ENCODE assay signal across 8 mouse cellular contexts in genomic region chr17:78198820-78199219, GRCm38 (mm10). TPM values are rescaled to one million over a fixed set of nuclear protein-coding genes. Genes with fewer than 3 reads are reported as not detected.
DNase-seq lines count a peak whose midpoint lies in the region; ATAC-seq and TF ChIP-seq lines count a peak whose summit lies in the region.

No protein-coding gene starts in this region.

- H3K27ac ChIP-seq in kidney, postnatal 0 days: no peak overlapping the region
- H3K27ac ChIP-seq in embryonic fibroblast, embryonic 13.5 days (ENCODE audit: insufficient read depth, low read length): peak overlapping the region; percentile 74; the same call in 1 of the 2 replicates
- peak overlapping the region; percentile 85; the same call in 1 of the 2 replicates for H3K27ac ChIP-seq in hindbrain, postnatal 0 days
- no peak overlapping the region for H3K27ac ChIP-seq in neural tube, embryonic 12.5 days

- TF ChIP-seq CTCF in kidney, postnatal 0 days (IDR thresholded peaks at IDR 0.05; ENCODE audit: low read depth): peak; percentile 23; the same call in 1 of the 2 replicates
- no peak for TF ChIP-seq CTCF in embryonic fibroblast, embryonic 13.5 days (IDR thresholded peaks at IDR 0.05; ENCODE audit: borderline replicate concordance, insufficient read depth, low read length)
- TF ChIP-seq CTCF in hindbrain, postnatal 0 days (IDR thresholded peaks at IDR 0.05; ENCODE audit: low read depth): peak; percentile 47

- H3K27me3 ChIP-seq in kidney, postnatal 0 days (ENCODE audit: insufficient read depth, low read length): no peaks in the 10 kb centered on the region
- no peaks in the 10 kb centered on the region for H3K27me3 ChIP-seq in hindbrain, postnatal 0 days (ENCODE audit: insufficient read depth, low read length)
- 0 out of 2 replicates have a peak, but pooled peaks cover 2% of the 10 kb centered on the region for H3K27me3 ChIP-seq in neural tube, embryonic 12.5 days (replicated peaks)

- peaks cover 19% of the 10 kb centered on the region for H3K4me1 ChIP-seq in kidney, postnatal 0 days (replicated peaks; ENCODE audit: insufficient read depth, low read length)
- 0 out of 2 replicates have a peak, but pooled peaks cover 2% of the 10 kb centered on the region for H3K4me1 ChIP-seq in embryonic fibroblast, embryonic 13.5 days (ENCODE audit: control insufficient read depth, insufficient read depth, low read length)
- H3K4me1 ChIP-seq in hindbrain, postnatal 0 days (ENCODE audit: insufficient read depth, low read length): peaks cover 16% of the 10 kb centered on the region; the same call in 1 of the 2 replicates
- H3K4me1 ChIP-seq in neural tube, embryonic 12.5 days: peaks cover 15% of the 10 kb centered on the region

- no peak overlapping the region for H3K9ac ChIP-seq in kidney, postnatal 0 days (ENCODE audit: low read depth, low read length)
- peak overlapping the region; percentile 71 for H3K9ac ChIP-seq in hindbrain, postnatal 0 days (replicated peaks; ENCODE audit: low read length)
- no peak overlapping the region for H3K9ac ChIP-seq in neural tube, embryonic 12.5 days

- no peaks in the 10 kb centered on the region for H3K36me3 ChIP-seq in kidney, postnatal 0 days (ENCODE audit: insufficient read depth, low read length)
- H3K36me3 ChIP-seq in hindbrain, postnatal 0 days (ENCODE audit: insufficient read depth, low read length): no peaks in the 10 kb centered on the region
- H3K36me3 ChIP-seq in neural tube, embryonic 12.5 days: no peaks in the 10 kb centered on the region

- H3K4me2 ChIP-seq in kidney, postnatal 0 days (ENCODE audit: low read length): peak overlapping the region; percentile 99; the same call in 1 of the 2 replicates
- H3K4me2 ChIP-seq in hindbrain, postnatal 0 days (ENCODE audit: low read depth, low read length): peak overlapping the region; percentile 99
- peak overlapping the region; percentile 98 for H3K4me2 ChIP-seq in neural tube, embryonic 12.5 days (replicated peaks)

- 21% methylated on average over 4 of the region's 4 CpGs for WGBS in kidney, postnatal 0 days
- 10% methylated on average over 4 of the region's 4 CpGs for WGBS in hindbrain, postnatal 0 days
- 7% methylated on average over 4 of the region's 4 CpGs for WGBS in neural tube, embryonic 12.5 days

- DNase-seq in kidney, postnatal 0 days (ENCODE audit: low spot score): no peak
- no peak for DNase-seq in kidney, postnatal 4 days
- peak; percentile 44 for DNase-seq in hindbrain, postnatal 0 days (ENCODE audit: low spot score)
- DNase-seq in urinary bladder, adult 2 months (ENCODE audit: low spot score): no peak
- DNase-seq in layer of hippocampus, adult 18-20 months (ENCODE audit: low spot score in 2 of 2): no peak
- DNase-seq in left cerebral cortex, postnatal 4 days: no peak

- no peaks in the 10 kb centered on the region for H3K9me3 ChIP-seq in kidney, postnatal 0 days (replicated peaks; ENCODE audit: low read length)
- no peaks in the 10 kb centered on the region for H3K9me3 ChIP-seq in hindbrain, postnatal 0 days (ENCODE audit: low read length)
- no peaks in the 10 kb centered on the region for H3K9me3 ChIP-seq in neural tube, embryonic 12.5 days

- no peak for ATAC-seq in kidney, postnatal 0 days (replicated peaks; ENCODE audit: low FRiP score, low read depth)
- no peak for ATAC-seq in hindbrain, postnatal 0 days
- no peak for ATAC-seq in neural tube, embryonic 12.5 days (ENCODE audit: low FRiP score, low read depth)

- intact Hi-C loops in left cerebral cortex, postnatal 4 days (cut with DNase I): no loop called here

- TF ChIP-seq POLR2A in embryonic fibroblast, embryonic 13.5 days (IDR thresholded peaks at IDR 0.05; ENCODE audit: low read depth, low read length): no peak

- peak overlapping the region; percentile 94; the same call in 1 of the 2 replicates for H3K4me3 ChIP-seq in kidney, postnatal 0 days (replicated peaks; ENCODE audit: low read depth, low read length)
- peak overlapping the region; percentile 78 for H3K4me3 ChIP-seq in embryonic fibroblast, embryonic 13.5 days (ENCODE audit: insufficient read depth, low read length)
- peak overlapping the region; percentile 86 for H3K4me3 ChIP-seq in hindbrain, postnatal 0 days (ENCODE audit: low read length)
- H3K4me3 ChIP-seq in neural tube, embryonic 12.5 days: no peak overlapping the region

RNA-seq across cellular contexts. Expression of gene Crim1, which starts 1.2 kb away (rescaled TPM):
- 8.4 TPM in 2 replicates for polyA plus RNA-seq in kidney, postnatal 0 days (2015; fragmentation: Nextera tagmentation; extraction: Ambion mirVana)
- polyA plus RNA-seq in embryonic fibroblast, embryonic 13.5 days (2011; ENCODE audit: insufficient read length, low read depth, missing spikeins): 55.2 and 102 TPM in 2 replicates
- 129 and 143 TPM in 2 replicates for total RNA-seq in hindbrain, postnatal 0 days (2014; rRNA removed)
- 13.6 and 14.6 TPM in 2 replicates for polyA plus RNA-seq in hindbrain, postnatal 0 days (2015; fragmentation: Nextera tagmentation; extraction: Ambion mirVana)
- 10.8 and 11.8 TPM in 2 replicates for polyA plus RNA-seq in neural tube, embryonic 12.5 days (2016; fragmentation: Nextera tagmentation; extraction: Ambion mirVana)
- 31.0 and 36.7 TPM in 2 replicates for polyA plus RNA-seq in urinary bladder, adult 2 months (2012; rRNA removed)
- 100 to 1,000 TPM; 151 TPM for total RNA-seq in layer of hippocampus, adult 18-20 months (2021)
- total RNA-seq in left cerebral cortex, postnatal 4 days (2021): 10 to 100 TPM; 60.1 to 71.5 TPM

Comparison
In these comparisons a context has a peak if more than half of its experiments do, and no peak if none do; other contexts are left out.
1. H3K27ac ChIP-seq: peak in embryonic fibroblast, embryonic 13.5 days (single experiment) and hindbrain, postnatal 0 days (single experiment); none in kidney, postnatal 0 days (single experiment) and neural tube, embryonic 12.5 days (single experiment).
2. Peak in every context shown above with its lines, with median percentiles within 50 percentile points of each other: H3K4me2 ChIP-seq.